Mouse (Mus musculus): Measurements from ENCODE around the gene Cdk8.

DNA sequence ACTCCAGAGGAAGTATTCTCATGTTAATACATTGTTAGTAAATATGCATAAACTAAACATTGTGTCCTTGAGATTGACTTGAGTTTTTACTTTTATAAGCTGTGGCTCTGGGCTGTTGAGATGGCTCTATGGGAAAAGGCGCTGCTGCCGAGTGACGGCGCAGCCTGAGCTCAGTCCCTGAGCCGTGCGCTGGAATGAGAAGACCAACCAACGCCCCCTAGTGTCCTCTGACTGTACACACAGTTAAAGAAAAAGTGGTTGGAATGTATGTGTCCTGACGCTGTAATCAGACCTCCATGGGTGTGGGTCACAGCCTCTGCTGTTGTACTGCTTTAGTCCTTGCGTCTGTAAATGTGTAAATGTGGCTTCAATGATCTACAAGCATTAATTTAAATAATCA, 29.0 kb downstream of the Cdk8 start:
- TF ChIP-seq ZNF384 (IDR thresholded peaks at IDR 0.05; ENCODE audit: low read depth, low read length), result no peak
- TF ChIP-seq MAFK (IDR thresholded peaks at IDR 0.05; ENCODE audit: insufficient read depth, low read depth, low read length), result no peak
